Mouse (Mus musculus): ENCODE measurements at regions not wholly inside any gene's neighbourhood (a gene's known extent, or its start where the extent isn't known, plus 50 kb on each side); places are given as distances from the start of the nearest gene placed in this dataset.

- TF ChIP-seq GATA4 (IDR thresholded peaks at IDR 0.05; ENCODE audit: insufficient replicate concordance, low read length): no peak
These were observed 290.0 kb downstream of the Lpin1 start for GRCm38 (mm10) chr12:16320536-16321402.

- TF ChIP-seq GATA4 (IDR thresholded peaks at IDR 0.05; ENCODE audit: insufficient replicate concordance, low read length): no peak
These were observed 302.7 kb downstream of the Lpin1 start for GRCm38 (mm10) chr12:16308101-16308500.

- TF ChIP-seq GATA4 (IDR thresholded peaks at IDR 0.05; ENCODE audit: insufficient replicate concordance, low read length): no peak
These were observed 305.9 kb downstream of the Lpin1 start for GRCm38 (mm10) chr12:16304701-16305377.

- no peak for TF ChIP-seq GATA4 (IDR thresholded peaks at IDR 0.05; ENCODE audit: insufficient replicate concordance, low read length)
These were observed 325.7 kb downstream of the Lpin1 start for GRCm38 (mm10) chr12:16285061-16285460.

- TF ChIP-seq GATA4 (IDR thresholded peaks at IDR 0.05; ENCODE audit: insufficient replicate concordance, low read length): no peak
These were observed 331.6 kb downstream of the Lpin1 start for GRCm38 (mm10) chr12:16279146-16279545.

- no peak for TF ChIP-seq GATA4 (IDR thresholded peaks at IDR 0.05; ENCODE audit: insufficient replicate concordance, low read length)
These were observed 333.0 kb downstream of the Lpin1 start for GRCm38 (mm10) chr12:16277567-16278332.

- no peak for TF ChIP-seq GATA4 (IDR thresholded peaks at IDR 0.05; ENCODE audit: insufficient replicate concordance, low read length)
These were observed 333.6 kb downstream of the Lpin1 start for GRCm38 (mm10) chr12:16277144-16277543.

GRCm38 (mm10) chr12:16276301-16276700, 334.5 kb downstream of the Lpin1 start:
- no peak for TF ChIP-seq GATA4 (IDR thresholded peaks at IDR 0.05; ENCODE audit: insufficient replicate concordance, low read length)

- no peak for TF ChIP-seq GATA4 (IDR thresholded peaks at IDR 0.05; ENCODE audit: insufficient replicate concordance, low read length)
These were observed 338.3 kb downstream of the Lpin1 start for GRCm38 (mm10) chr12:16272441-16272840.

- no peak for TF ChIP-seq GATA4 (IDR thresholded peaks at IDR 0.05; ENCODE audit: insufficient replicate concordance, low read length)
These were observed 339.9 kb downstream of the Lpin1 start for GRCm38 (mm10) chr12:16270876-16271275.

GRCm38 (mm10) chr12:16269706-16270105, 341.1 kb downstream of the Lpin1 start:
- TF ChIP-seq GATA4 (IDR thresholded peaks at IDR 0.05; ENCODE audit: insufficient replicate concordance, low read length): no peak

GRCm38 (mm10) chr12:16268621-16269165, 342.1 kb downstream of the Lpin1 start:
- no peak for TF ChIP-seq GATA4 (IDR thresholded peaks at IDR 0.05; ENCODE audit: insufficient replicate concordance, low read length)

GRCm38 (mm10) chr12:16261465-16261864, 349.3 kb downstream of the Lpin1 start:
- no peak for TF ChIP-seq GATA4 (IDR thresholded peaks at IDR 0.05; ENCODE audit: insufficient replicate concordance, low read length)

- TF ChIP-seq GATA4 (IDR thresholded peaks at IDR 0.05; ENCODE audit: insufficient replicate concordance, low read length): no peak
These were observed 349.8 kb downstream of the Lpin1 start for GRCm38 (mm10) chr12:16260981-16261380.

GRCm38 (mm10) chr12:16260501-16260900, 350.3 kb downstream of the Lpin1 start:
- no peak for TF ChIP-seq GATA4 (IDR thresholded peaks at IDR 0.05; ENCODE audit: insufficient replicate concordance, low read length)

Data from liver, adult (tissue).